In the genomic region with DNA sequence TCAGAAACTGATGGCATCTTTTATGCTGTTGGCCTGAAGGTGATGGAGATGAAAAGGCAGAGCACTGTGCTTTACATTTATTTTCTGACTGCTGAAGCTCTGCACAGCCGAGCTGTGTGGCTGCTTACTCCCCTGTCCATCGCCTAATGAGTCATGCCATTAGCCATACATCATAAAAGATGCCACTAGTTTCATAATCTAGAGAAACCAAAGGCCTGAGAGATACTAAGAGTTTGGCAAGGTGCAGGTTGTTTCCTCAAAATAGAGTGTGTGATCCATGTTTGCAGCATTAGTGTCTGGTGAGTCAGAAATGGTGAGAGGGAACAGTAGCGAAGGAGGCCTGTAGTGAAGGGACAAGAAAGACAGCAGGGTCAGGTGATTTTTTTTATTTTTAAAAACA, we compare ENCODE assay signal across 27 mouse cellular contexts.
"Had no signal": no experiment of that assay in that cellular context is flagged by ENCODE, and none has a peak within 500 bp of the region (broad histone marks: within the 10 kb centered on the region; RNA-seq: fewer than 3 reads in every experiment).

No protein-coding gene starts in this region.

- H3K4me2 ChIP-seq: heart, embryonic 11.5 days; heart, embryonic 13.5 days; heart, embryonic 15.5 days; hindbrain, embryonic 13.5 days; hindbrain, embryonic 15.5 days; kidney, embryonic 15.5 days; limb, embryonic 12.5 days; liver, embryonic 11.5 days; liver, embryonic 13.5 days; liver, embryonic 15.5 days had no signal

- H3K27ac ChIP-seq: gastrocnemius, adult 2 months; heart, embryonic 13.5 days; heart, embryonic 15.5 days; hindbrain, embryonic 13.5 days; hindbrain, embryonic 15.5 days; hindbrain, postnatal 0 days; kidney, embryonic 15.5 days; kidney, postnatal 0 days; layer of hippocampus, adult 2 months; left cerebral cortex, adult 2 months; limb, embryonic 10.5 days; limb, embryonic 12.5 days; liver, embryonic 13.5 days; liver, embryonic 15.5 days had no signal

- H3K27me3 ChIP-seq: heart, embryonic 13.5 days; heart, embryonic 15.5 days; hindbrain, embryonic 13.5 days; hindbrain, embryonic 15.5 days; kidney, embryonic 15.5 days; limb, embryonic 12.5 days; liver, embryonic 13.5 days; liver, embryonic 15.5 days had no signal

- H3K36me3 ChIP-seq: liver, embryonic 13.5 days; liver, embryonic 15.5 days had no signal

- DNase-seq: gastrocnemius, adult 2 months; gastrocnemius, postnatal 10 days; gastrocnemius, postnatal 25 days; heart, adult 18-20 months; heart, postnatal 14 days; heart, postnatal 36 days; kidney, adult 11 months; kidney, adult 2 months; kidney, adult 9 months; kidney, postnatal 14 days; kidney, postnatal 36 days; liver; liver, embryonic 13.5 days had no signal

- H3K4me1 ChIP-seq: heart, embryonic 13.5 days; heart, embryonic 15.5 days; hindbrain, embryonic 13.5 days; hindbrain, embryonic 15.5 days; kidney, embryonic 15.5 days; limb, embryonic 10.5 days; limb, embryonic 12.5 days; liver, embryonic 15.5 days had no signal

- H3K4me3 ChIP-seq: gastrocnemius, adult 2 months; heart, embryonic 13.5 days; heart, embryonic 15.5 days; hindbrain, embryonic 13.5 days; hindbrain, embryonic 15.5 days; kidney, embryonic 15.5 days; layer of hippocampus, adult 2 months; left cerebral cortex, adult 2 months; limb, embryonic 10.5 days; limb, embryonic 12.5 days; liver, embryonic 13.5 days; liver, embryonic 15.5 days had no signal
